Mouse (Mus musculus): ENCODE data around the gene Ddx46. TPM values are rescaled to one million over a fixed set of nuclear protein-coding genes. Genes with fewer than 3 reads are reported as not detected.
"Not testable (repeated sequence)": the region's sequence is repeated elsewhere in the genome, so short reads cannot be mapped to it uniquely, and the experiment has no call there.

The Ddx46 gene
- total and polyA plus RNA-seq, 3 experiments: 38.6 to 129 (median 86.6) TPM

DNA sequence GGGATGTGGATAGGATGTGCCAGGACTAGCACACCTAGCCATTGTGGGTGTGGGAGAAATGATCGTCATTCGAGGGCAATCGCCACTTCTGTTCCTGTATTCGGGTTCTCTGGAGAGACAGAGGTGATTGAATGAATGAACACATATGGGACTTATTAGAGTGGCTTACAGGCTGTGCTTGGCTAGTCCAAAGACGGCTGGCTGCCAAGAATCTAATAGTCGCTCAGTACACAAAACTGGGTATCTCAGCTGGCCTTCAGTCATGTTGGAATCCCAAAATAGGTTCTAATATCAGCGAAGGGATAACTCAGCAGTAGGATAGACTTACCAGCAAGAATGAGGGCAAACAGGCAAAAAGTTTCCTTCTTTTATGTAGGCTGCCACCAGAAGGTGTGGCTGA is 22.8 kb upstream of the Ddx46 start:
- Histone ChIP-seq H3K36me3 (replicated peaks) (peaks cover 74% of the 10 kb centered on the region), H3K4me1 (ENCODE audit: insufficient read depth, low read depth, low read length) (peaks cover 6% of the 10 kb centered on the region), H3K4me3 (ENCODE audit: low read depth, low read length) (no peak overlapping the region), H3K9me3 (replicated peaks) (no peaks in the 10 kb centered on the region), H3K27me3 (ENCODE audit: insufficient read depth, low read length) (no peaks in the 10 kb centered on the region)
- TF ChIP-seq GATA2 (IDR thresholded peaks at IDR 0.05; ENCODE audit: borderline replicate concordance, low read depth, low read length): no peak
- no peak for TF ChIP-seq POLR2AphosphoS5 (IDR thresholded peaks at IDR 0.05; ENCODE audit: insufficient replicate concordance, low read depth, low read length)
- TF ChIP-seq GATA1 (IDR thresholded peaks at IDR 0.05; ENCODE audit: borderline replicate concordance, low read length): no peak
- no peak for TF ChIP-seq CTCF (IDR thresholded peaks at IDR 0.05; ENCODE audit: low read depth, low read length)
- TF ChIP-seq TAL1 (conservative IDR thresholded peaks at IDR 0.05; ENCODE audit: low read depth, low read length): no peak
- no peak for ATAC-seq (ENCODE audit: extremely low read depth, insufficient number of reproducible peaks, low FRiP score, poor library complexity, severe bottlenecking)
- DNase-seq (ENCODE audit: low spot score): no peak

- TF ChIP-seq GATA2 (IDR thresholded peaks at IDR 0.05; ENCODE audit: borderline replicate concordance, low read depth, low read length): no peak
- TF ChIP-seq TAL1 (conservative IDR thresholded peaks at IDR 0.05; ENCODE audit: low read depth, low read length): no peak
- TF ChIP-seq POLR2AphosphoS5 (IDR thresholded peaks at IDR 0.05; ENCODE audit: insufficient replicate concordance, low read depth, low read length): no peak
- no peak for TF ChIP-seq GATA1 (IDR thresholded peaks at IDR 0.05; ENCODE audit: borderline replicate concordance, low read length)
- no peak for TF ChIP-seq CTCF (IDR thresholded peaks at IDR 0.05; ENCODE audit: low read depth, low read length)
- Histone ChIP-seq H3K4me3 (ENCODE audit: low read depth, low read length) (no peak overlapping the region), H3K9me3 (replicated peaks) (no peaks in the 10 kb centered on the region), H3K36me3 (replicated peaks) (peaks cover 59% of the 10 kb centered on the region), H3K27me3 (ENCODE audit: insufficient read depth, low read length) (no peaks in the 10 kb centered on the region), H3K4me1 (ENCODE audit: insufficient read depth, low read depth, low read length) (no peaks in the 10 kb centered on the region)
- no peak for DNase-seq (ENCODE audit: low spot score)
- no peak for ATAC-seq (ENCODE audit: extremely low read depth, insufficient number of reproducible peaks, low FRiP score, poor library complexity, severe bottlenecking)
Measured at GRCm38 (mm10) chr13:55613471-55613870, 21.4 kb upstream of the Ddx46 start.

DNA sequence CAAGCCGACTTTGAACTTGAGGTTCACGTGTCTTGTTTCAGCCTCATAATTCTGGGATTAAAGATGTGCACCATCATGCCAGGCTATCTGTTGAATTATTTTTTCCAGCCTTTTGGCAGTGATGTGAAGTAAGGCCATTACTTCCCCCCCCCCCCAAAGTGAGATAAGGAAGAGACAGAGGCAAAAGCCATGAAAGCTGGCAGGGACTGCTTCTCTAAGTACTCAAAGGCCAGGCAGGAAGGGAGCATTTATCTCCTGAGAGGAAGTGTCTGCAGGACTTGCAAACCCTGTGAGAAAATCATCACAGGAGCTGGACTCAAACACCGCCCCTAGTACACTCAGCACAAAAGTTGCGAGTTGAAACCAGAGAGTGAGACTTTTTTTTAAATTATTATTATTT is 15.5 kb upstream of the Ddx46 start:
- ATAC-seq (ENCODE audit: extremely low read depth, insufficient number of reproducible peaks, low FRiP score, poor library complexity, severe bottlenecking) (no peak), DNase-seq (ENCODE audit: low spot score) (no peak)
- H3K36me3 ChIP-seq (replicated peaks): peaks cover 8% of the 10 kb centered on the region
- no peak overlapping the region for H3K4me3 ChIP-seq (ENCODE audit: low read depth, low read length)
- no peaks in the 10 kb centered on the region for H3K27me3 ChIP-seq (ENCODE audit: insufficient read depth, low read length)
- H3K4me1 ChIP-seq (ENCODE audit: insufficient read depth, low read depth, low read length): peaks cover 17% of the 10 kb centered on the region
- no peak for TF ChIP-seq TAL1 (conservative IDR thresholded peaks at IDR 0.05; ENCODE audit: low read depth, low read length)
- no peak for TF ChIP-seq GATA2 (IDR thresholded peaks at IDR 0.05; ENCODE audit: borderline replicate concordance, low read depth, low read length)
- TF ChIP-seq CTCF (IDR thresholded peaks at IDR 0.05; ENCODE audit: low read depth, low read length): no peak
- no peak for TF ChIP-seq POLR2AphosphoS5 (IDR thresholded peaks at IDR 0.05; ENCODE audit: insufficient replicate concordance, low read depth, low read length)
- TF ChIP-seq GATA1 (IDR thresholded peaks at IDR 0.05; ENCODE audit: borderline replicate concordance, low read length): no peak
- H3K9me3 ChIP-seq (replicated peaks): no peaks in the 10 kb centered on the region

DNA sequence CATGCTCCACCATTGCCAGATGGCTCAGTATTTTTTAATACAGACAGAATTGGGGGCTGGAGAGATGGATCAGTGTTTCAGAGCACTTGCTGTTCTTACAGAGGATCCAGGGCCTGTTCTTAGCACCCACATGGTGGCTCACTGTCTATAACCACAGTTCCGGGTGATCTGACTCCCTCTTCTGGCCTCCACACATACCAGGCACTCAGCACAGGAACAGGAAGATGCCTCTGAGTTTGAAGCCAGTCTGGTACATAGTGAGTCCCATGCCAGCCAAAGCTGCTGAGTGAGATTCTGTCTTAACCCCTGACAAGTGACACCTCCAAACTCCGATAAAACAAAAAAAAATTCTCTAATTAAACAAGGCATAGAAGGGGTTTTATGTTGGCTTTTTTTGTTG is 14.6 kb upstream of the Ddx46 start:
- Histone ChIP-seq H3K27me3 (ENCODE audit: insufficient read depth, low read length) (no peaks in the 10 kb centered on the region), H3K4me1 (ENCODE audit: insufficient read depth, low read depth, low read length) (peaks cover 23% of the 10 kb centered on the region), H3K9me3 (replicated peaks) (no peaks in the 10 kb centered on the region), H3K36me3 (replicated peaks) (peaks cover 9% of the 10 kb centered on the region), H3K4me3 (ENCODE audit: low read depth, low read length) (no peak overlapping the region)
- TF ChIP-seq GATA2 (IDR thresholded peaks at IDR 0.05; ENCODE audit: borderline replicate concordance, low read depth, low read length) (no peak), TAL1 (conservative IDR thresholded peaks at IDR 0.05; ENCODE audit: low read depth, low read length) (no peak), GATA1 (IDR thresholded peaks at IDR 0.05; ENCODE audit: borderline replicate concordance, low read length) (no peak), POLR2AphosphoS5 (IDR thresholded peaks at IDR 0.05; ENCODE audit: insufficient replicate concordance, low read depth, low read length) (no peak), CTCF (IDR thresholded peaks at IDR 0.05; ENCODE audit: low read depth, low read length) (no peak)
- ATAC-seq (ENCODE audit: extremely low read depth, insufficient number of reproducible peaks, low FRiP score, poor library complexity, severe bottlenecking) (no peak), DNase-seq (ENCODE audit: low spot score) (no peak)

- Histone ChIP-seq H3K4me3 (ENCODE audit: low read depth, low read length) (peak overlapping the region; percentile 92), H3K36me3 (replicated peaks) (peaks cover 25% of the 10 kb centered on the region), H3K4me1 (ENCODE audit: insufficient read depth, low read depth, low read length) (peaks cover 23% of the 10 kb centered on the region)
- H3K27me3 ChIP-seq (ENCODE audit: insufficient read depth, low read length); ATAC-seq (ENCODE audit: extremely low read depth, insufficient number of reproducible peaks, low FRiP score, poor library complexity, severe bottlenecking); DNase-seq (ENCODE audit: low spot score); H3K9me3 ChIP-seq (replicated peaks): not testable (repeated sequence)
Measured at GRCm38 (mm10) chr13:55622156-55622648, 12.6 kb upstream of the Ddx46 start.

DNA sequence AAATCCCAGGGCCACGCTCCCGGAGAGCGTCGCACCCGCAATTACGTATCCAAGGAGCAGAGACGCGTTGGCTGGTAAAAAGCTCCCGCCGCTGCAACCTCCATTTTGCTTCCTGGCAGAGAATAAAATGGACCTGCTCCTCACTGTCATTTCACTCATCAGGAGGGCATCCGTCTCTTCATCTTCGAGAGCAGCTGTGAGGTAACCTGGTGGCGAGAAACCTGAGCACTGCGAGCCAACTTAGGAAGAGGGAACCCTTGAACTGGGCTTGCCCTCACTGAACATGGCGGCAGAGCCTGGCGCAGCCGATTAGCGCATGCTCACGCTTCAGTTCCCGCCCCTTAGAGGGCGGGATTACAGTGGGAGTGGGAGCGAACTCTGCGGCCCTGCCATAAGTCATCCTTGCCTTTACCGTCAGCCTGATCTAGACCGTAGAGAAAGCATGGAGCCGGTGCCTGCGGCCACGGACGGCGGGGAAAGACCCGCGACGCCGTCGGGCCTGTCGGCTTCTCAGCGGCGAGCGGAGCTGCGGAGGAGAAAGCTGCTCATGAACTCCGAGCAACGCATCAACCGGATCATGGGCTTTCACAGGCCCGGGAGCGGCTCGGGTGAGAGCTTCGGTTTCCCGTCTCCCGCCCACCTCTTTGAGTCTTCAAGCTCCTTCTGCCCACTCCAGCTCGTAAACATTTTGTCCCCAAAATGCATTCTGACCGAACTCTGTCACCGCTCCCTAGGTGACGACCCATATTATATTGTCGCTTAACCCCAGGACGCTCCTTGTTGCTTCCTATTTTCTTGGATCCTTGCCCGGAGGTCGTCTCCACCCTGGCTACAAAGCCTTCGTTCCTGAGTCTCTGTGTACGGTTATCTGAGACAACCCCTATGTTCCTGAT is 11.9 kb upstream of the Ddx46 start, which contains the start of gene Caml:
Gene Caml (plus strand): TSS at position 357 of the 893 bp plus-strand sequence.
- peak; percentile 97 for ATAC-seq (ENCODE audit: extremely low read depth, insufficient number of reproducible peaks, low FRiP score, poor library complexity, severe bottlenecking)
- no peak for TF ChIP-seq GATA2 (IDR thresholded peaks at IDR 0.05; ENCODE audit: borderline replicate concordance, low read depth, low read length)
- TF ChIP-seq GATA1 (IDR thresholded peaks at IDR 0.05; ENCODE audit: borderline replicate concordance, low read length): no peak
- no peak for TF ChIP-seq CTCF (IDR thresholded peaks at IDR 0.05; ENCODE audit: low read depth, low read length)
- TF ChIP-seq TAL1 (conservative IDR thresholded peaks at IDR 0.05; ENCODE audit: low read depth, low read length): no peak
- TF ChIP-seq POLR2AphosphoS5 (IDR thresholded peaks at IDR 0.05; ENCODE audit: insufficient replicate concordance, low read depth, low read length): no peak
- DNase-seq (ENCODE audit: low spot score): peak; percentile 59

More for the DNA sequence above, 11.9 kb upstream of the Ddx46 start, which contains the start of gene Caml:
- peaks cover 30% of the 10 kb centered on the region for H3K36me3 ChIP-seq (replicated peaks)
- no peaks in the 10 kb centered on the region for H3K27me3 ChIP-seq (ENCODE audit: insufficient read depth, low read length)
- H3K9me3 ChIP-seq (replicated peaks): no peaks in the 10 kb centered on the region
- peak within 1 kb of the TSS; percentile 92 for H3K4me3 ChIP-seq (ENCODE audit: low read depth, low read length)
- H3K4me1 ChIP-seq (ENCODE audit: insufficient read depth, low read depth, low read length): peaks cover 23% of the 10 kb centered on the region

All from G1E (cell line).